Mouse (Mus musculus) heart, postnatal 0 days (tissue): Measurements from ENCODE around the gene Slc35f5. TPM values are rescaled to one million over a fixed set of nuclear protein-coding genes. Genes with fewer than 3 reads are reported as not detected.

Source experiments
- ATAC-seq: fragments of 200-750 bp; cut with Nextera tagmentation; 2 replicates; pipeline ENCODE4 v1.8.0; 2017; ENCODE audit warnings: low read depth, moderate number of reproducible peaks, moderate library complexity; ENCODE audit not compliant: insufficient read depth
- DNase-seq: peaks from one replicate; pipeline ENCODE4 v3.0.0-alpha.2; 2016; ENCODE audit warnings: low spot score
- H3K27ac ChIP-seq: fragments of 300-500 bp; sonication (generic); 2 replicates; pipeline ENCODE4 v1.5.1; 2014; ENCODE audit warnings: low read depth, mild to moderate bottlenecking
- H3K27me3 ChIP-seq: fragments of 300-500 bp; sonication (generic); 2 replicates; pipeline ENCODE4 v1.6.1; 2014; ENCODE audit warnings: low read length, mixed read lengths; ENCODE audit not compliant: control insufficient read depth, insufficient read depth
- H3K36me3 ChIP-seq: fragments of 300-500 bp; sonication (generic); replicated peaks from 2 replicates; pipeline ENCODE4 v1.6.1; 2014; ENCODE audit warnings: low read length, mixed read lengths; ENCODE audit not compliant: control insufficient read depth, insufficient read depth
- H3K4me1 ChIP-seq: fragments of 300-500 bp; sonication (generic); 2 replicates; pipeline ENCODE4 v1.6.1; 2014; ENCODE audit warnings: antibody characterized with exemption; ENCODE audit not compliant: control insufficient read depth, insufficient read depth
- H3K4me2 ChIP-seq: fragments of 300-500 bp; sonication (generic); 2 replicates; pipeline ENCODE4 v1.6.1; 2014; ENCODE audit warnings: low read depth, mild to moderate bottlenecking, low read length, moderate library complexity
- H3K4me3 ChIP-seq: fragments of 300-500 bp; sonication (generic); 2 replicates; pipeline ENCODE4 v1.5.1; 2014; ENCODE audit warnings: low read depth, low read length
- H3K9ac ChIP-seq: fragments of 300-500 bp; sonication (generic); replicated peaks from 2 replicates; pipeline ENCODE4 v1.6.1; 2014; ENCODE audit warnings: low read depth, low read length, mixed read lengths
- H3K9me3 ChIP-seq: fragments of 300-500 bp; sonication (generic); replicated peaks from 2 replicates; pipeline ENCODE4 v1.6.1; 2016; ENCODE audit warnings: low read length; ENCODE audit not compliant: control insufficient read depth
- CTCF ChIP-seq: IDR thresholded peaks from 2 replicates; pipeline ENCODE4 v1.5.1; 2016; ENCODE audit warnings: antibody characterized with exemption, control low read depth, low read depth
- EP300 ChIP-seq: IDR thresholded peaks from 2 replicates; pipeline ENCODE4 v1.6.1; 2016; ENCODE audit warnings: antibody characterized with exemption, low read depth
- WGBS: fragments of 180-500 bp; shearing (Covaris S2); extraction: QIAGEN DNeasy Blood & Tissue Kit; methylation state at CpG from one replicate; pipeline ENCODE4 v1.1.7; 2014; 5-methylcytosine and 5-hydroxymethylcytosine counted together
- polyA plus RNA-seq: library from polyadenylated mRNA; unstranded; fragments of >200 nt; fragmentation: Nextera tagmentation; extraction: Ambion mirVana; gene quantifications from 2 replicates; pipeline ENCODE4 v1.2.1, GENCODE M21; 2015
- total RNA-seq: library from RNA; depleted of rRNA; stranded (reverse); fragments of >200 nt; gene quantifications from 2 replicates; pipeline ENCODE4 v1.2.3, GENCODE M21; 2014; ENCODE audit warnings: low replicate concordance

Slc35f5 gene
- total and polyA plus RNA-seq, 2 experiments from 2014 or later, result 78.8 to 80.8 TPM

- TF ChIP-seq CTCF (no peak), EP300 (no peak)
Measured at GRCm38 (mm10) chr1:125559721-125560120, 674 bp upstream of the Slc35f5 start.

GRCm38 (mm10) chr1:125561206-125561605, 811 bp downstream of the Slc35f5 start:
- ATAC-seq, result peak; percentile 15
- peak overlapping the region; percentile 92 for H3K27ac ChIP-seq
- peaks cover 26% of the 10 kb centered on the region for H3K36me3 ChIP-seq
- no peaks in the 10 kb centered on the region for H3K27me3 ChIP-seq
- peak; percentile 68 for DNase-seq
- no peak; the same call in 1 of the 2 replicates for TF ChIP-seq EP300
- TF ChIP-seq CTCF, result no peak
- H3K4me1 ChIP-seq, result peaks cover 13% of the 10 kb centered on the region; the same call in 1 of the 2 replicates
- H3K4me3 ChIP-seq, result peak overlapping the region; percentile 70
- H3K4me2 ChIP-seq, result peak overlapping the region; percentile 63
- no peaks in the 10 kb centered on the region for H3K9me3 ChIP-seq
- H3K9ac ChIP-seq, result peak overlapping the region; percentile 89
- WGBS, result 0% methylated on average over 28 of the region's 29 CpGs

More at GRCm38 (mm10) chr1:125559721-125560120, 674 bp upstream of the Slc35f5 start:
- H3K4me3 ChIP-seq, result peak overlapping the region; percentile 70
- H3K9me3 ChIP-seq, result no peaks in the 10 kb centered on the region
- peak overlapping the region; percentile 89 for H3K9ac ChIP-seq
- 7% methylated on average over 2 of the region's 2 CpGs for WGBS
- peak; percentile 36 for DNase-seq
- peak overlapping the region; percentile 92 for H3K27ac ChIP-seq
- peak overlapping the region; percentile 63 for H3K4me2 ChIP-seq
- no peaks in the 10 kb centered on the region for H3K27me3 ChIP-seq
- ATAC-seq, result no peak
- H3K36me3 ChIP-seq, result peaks cover 12% of the 10 kb centered on the region
- H3K4me1 ChIP-seq, result peaks cover 13% of the 10 kb centered on the region; the same call in 1 of the 2 replicates

GRCm38 (mm10) chr1:125561841-125562240, 1.4 kb downstream of the Slc35f5 start:
- peaks cover 32% of the 10 kb centered on the region for H3K36me3 ChIP-seq
- 51% methylated on average over 4 of the region's 4 CpGs for WGBS
- DNase-seq (peak; percentile 34), ATAC-seq (no peak)
- peak overlapping the region; percentile 63 for H3K4me2 ChIP-seq
- H3K9me3 ChIP-seq, result no peaks in the 10 kb centered on the region
- H3K27ac ChIP-seq, result peak overlapping the region; percentile 92
- H3K4me1 ChIP-seq, result peaks cover 13% of the 10 kb centered on the region; the same call in 1 of the 2 replicates
- H3K27me3 ChIP-seq, result no peaks in the 10 kb centered on the region
- TF ChIP-seq CTCF, result no peak
- no peak; the same call in 1 of the 2 replicates for TF ChIP-seq EP300
- peak overlapping the region; percentile 70 for H3K4me3 ChIP-seq
- H3K9ac ChIP-seq, result peak overlapping the region; percentile 89

- H3K9me3 ChIP-seq, result no peaks in the 10 kb centered on the region
- no peak overlapping the region for H3K27ac ChIP-seq
- 84% methylated on average over 4 of the region's 4 CpGs for WGBS
- no peak overlapping the region for H3K4me2 ChIP-seq
- no peak for ATAC-seq
- no peak overlapping the region for H3K9ac ChIP-seq
- no peak for DNase-seq
- H3K36me3 ChIP-seq, result peaks cover 89% of the 10 kb centered on the region
- no peaks in the 10 kb centered on the region for H3K27me3 ChIP-seq
- no peak overlapping the region for H3K4me3 ChIP-seq
- no peaks in the 10 kb centered on the region for H3K4me1 ChIP-seq
- TF ChIP-seq CTCF, result no peak
Measured at GRCm38 (mm10) chr1:125568126-125568525, 7.7 kb downstream of the Slc35f5 start.

GRCm38 (mm10) chr1:125574219-125574618, 13.8 kb downstream of the Slc35f5 start:
- H3K4me3 ChIP-seq, result no peak overlapping the region
- peaks cover 88% of the 10 kb centered on the region for H3K36me3 ChIP-seq
- WGBS, result 74% methylated on average over 2 of the region's 2 CpGs
- no peak overlapping the region for H3K9ac ChIP-seq
- peak overlapping the region; percentile 99 for H3K27ac ChIP-seq
- no peak for DNase-seq
- no peaks in the 10 kb centered on the region for H3K9me3 ChIP-seq
- H3K4me1 ChIP-seq, result peaks cover 24% of the 10 kb centered on the region
- no peaks in the 10 kb centered on the region for H3K27me3 ChIP-seq
- ATAC-seq, result no peak
- H3K4me2 ChIP-seq, result no peak overlapping the region
- TF ChIP-seq EP300 (no peak), CTCF (peak; percentile 46)
